In the genomic region with DNA sequence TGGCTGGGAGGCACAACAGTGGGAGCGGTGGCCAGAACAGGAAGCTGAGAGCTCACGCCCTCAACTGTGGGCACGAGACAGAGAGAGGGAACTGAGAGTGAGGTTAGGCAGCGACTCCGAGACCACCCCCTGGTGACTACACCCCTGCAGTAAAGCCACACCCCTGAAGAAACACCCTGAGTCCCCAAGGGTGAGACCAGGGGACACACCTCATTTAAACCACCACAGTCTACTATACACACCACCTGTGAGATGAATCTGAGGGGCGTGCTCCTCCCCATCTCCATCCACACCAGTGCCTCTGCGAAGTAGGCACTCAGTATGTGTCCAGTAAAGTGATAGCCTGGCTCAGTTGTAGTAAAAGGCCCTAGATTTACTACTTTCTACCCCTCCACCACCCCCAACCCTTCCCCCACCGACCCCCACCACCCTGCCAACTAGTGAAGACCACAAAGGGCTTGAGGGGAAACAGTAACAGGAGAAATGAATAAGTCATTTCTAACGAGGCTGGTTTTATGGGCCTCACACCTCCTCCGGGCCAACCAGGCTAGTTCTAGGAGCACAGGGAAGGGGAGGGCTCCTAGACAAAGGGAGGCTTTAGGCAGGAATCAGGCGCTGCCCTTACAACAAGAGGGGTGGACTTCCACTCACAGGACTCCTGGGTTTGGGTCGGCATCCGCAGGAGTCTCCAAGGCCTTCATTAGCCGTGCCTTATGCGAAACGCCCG, we compare ENCODE assay signal across 14 mouse cellular contexts.
A peak's percentile ranks its signal among the peaks of the same experiment; 100 is the strongest.
DNase-seq lines count a peak whose midpoint lies in the region; ATAC-seq and TF ChIP-seq lines count a peak whose summit lies in the region.
"Had no signal": no experiment of that assay in that cellular context is flagged by ENCODE, and none has a peak within 500 bp of the region (broad histone marks: within the 10 kb centered on the region; RNA-seq: fewer than 3 reads in every experiment).

No protein-coding gene starts in this region.

- H3K27ac ChIP-seq in lung, postnatal 0 days (ENCODE audit: low read length): no peak overlapping the region
- H3K27ac ChIP-seq: embryonic facial prominence, embryonic 12.5 days; layer of hippocampus, adult 2 months had no signal

- no peak overlapping the region for H3K4me2 ChIP-seq in lung, postnatal 0 days (replicated peaks; ENCODE audit: low read depth, low read length)
- H3K4me2 ChIP-seq: embryonic facial prominence, embryonic 12.5 days had no signal

- no peak overlapping the region for H3K9ac ChIP-seq in lung, postnatal 0 days (replicated peaks; ENCODE audit: low read depth)
- H3K9ac ChIP-seq: embryonic facial prominence, embryonic 12.5 days had no signal

- TF ChIP-seq EP300 in lung, postnatal 0 days (IDR thresholded peaks at IDR 0.05): no peak

- H3K4me3 ChIP-seq in lung, adult 2 months (replicated peaks; ENCODE audit: extremely low read depth, low read depth, low read length): no peak overlapping the region
- H3K4me3 ChIP-seq in lung, postnatal 0 days (ENCODE audit: low read depth, low read length): no peak overlapping the region
- H3K4me3 ChIP-seq: embryonic facial prominence, embryonic 12.5 days; layer of hippocampus, adult 2 months had no signal

- H3K4me1 ChIP-seq in lung, adult 2 months (ENCODE audit: control insufficient read depth, insufficient read depth, low read length): no peaks in the 10 kb centered on the region
- no peaks in the 10 kb centered on the region for H3K4me1 ChIP-seq in lung, postnatal 0 days (ENCODE audit: insufficient read depth, low read depth, low read length)

- WGBS in lung, adult 2 months: 76% methylated on average over 17 of the region's 17 CpGs
- WGBS in lung, postnatal 0 days: 75% methylated on average over 17 of the region's 17 CpGs

- no peaks in the 10 kb centered on the region for H3K27me3 ChIP-seq in lung, postnatal 0 days (replicated peaks; ENCODE audit: insufficient read depth, low read length)
- H3K27me3 ChIP-seq: embryonic facial prominence, embryonic 12.5 days had no signal

- no peaks in the 10 kb centered on the region for H3K36me3 ChIP-seq in lung, postnatal 0 days (ENCODE audit: insufficient read depth, low read length)
- H3K36me3 ChIP-seq: embryonic facial prominence, embryonic 12.5 days had no signal

- DNase-seq in lung, adult 2 months: no peak
- DNase-seq in lung, postnatal 0 days (ENCODE audit: low spot score): no peak
- peak; percentile 82 for DNase-seq in forelimb bud, embryonic 11.5 days (ENCODE audit: low read depth, low spot score)
- peak; percentile 43 to 49 for DNase-seq in lung, postnatal 4 days
- peak; percentile 89 to 90 for DNase-seq in spleen, postnatal 36 days (ENCODE audit: low spot score in 2 of 2)
- DNase-seq in adrenal gland, adult 8-10 months: no peak
- DNase-seq in right cerebral cortex, postnatal 10 days (ENCODE audit: low spot score in 2 of 2): no peak
- DNase-seq: cerebellum, adult 9-10 months; gastrocnemius, postnatal 25 days; left cerebral cortex, postnatal 4 days; retina, postnatal 1 day had no signal

- no peak for TF ChIP-seq CTCF in lung, adult 2 months (IDR thresholded peaks at IDR 0.05; ENCODE audit: insufficient read depth, low read length)
- no peak for TF ChIP-seq CTCF in lung, postnatal 0 days (IDR thresholded peaks at IDR 0.05)

- no peak for ATAC-seq in lung, postnatal 0 days
- ATAC-seq: intestine, embryonic 16.5 days had no signal

- peak; percentile 38; the same call in 1 of the 2 replicates for TF ChIP-seq POLR2A in lung, adult 2 months (IDR thresholded peaks at IDR 0.05; ENCODE audit: borderline replicate concordance, extremely low read depth, low read depth, low read length)

- no peaks in the 10 kb centered on the region for H3K9me3 ChIP-seq in lung, postnatal 0 days (ENCODE audit: low read length)
- H3K9me3 ChIP-seq: embryonic facial prominence, embryonic 12.5 days had no signal

Comparison
In these comparisons a context has a peak if more than half of its experiments do, and no peak if none do; other contexts are left out.
1. DNase-seq: peak in forelimb bud, embryonic 11.5 days (single experiment), lung, postnatal 4 days (2 of 2) and spleen, postnatal 36 days (2 of 2); none in lung, adult 2 months (single experiment), lung, postnatal 0 days (single experiment), adrenal gland, adult 8-10 months (single experiment) and right cerebral cortex, postnatal 10 days (0 of 2).